Mouse (Mus musculus) layer of hippocampus, postnatal 10 days (tissue): ENCODE results near the gene Stk19. TPM values are rescaled to one million over a fixed set of nuclear protein-coding genes. Genes with fewer than 3 reads are reported as not detected.
"Not testable (repeated sequence)": the region's sequence is repeated elsewhere in the genome, so short reads cannot be mapped to it uniquely, and the experiment has no call there.

Experiments
- DNase-seq, 2 experiments: peaks; one replicate each; pipeline ENCODE4 v3.0.0; 2021; ENCODE audit warnings: low spot score in 2 of 2
- microRNA-seq, 2 experiments: library from miRNA; unstranded; fragments of <30 nt; microRNA quantifications; one replicate each; pipeline ENCODE4 v1.2.0; 2021
- total RNA-seq, 2 experiments: library from RNA; stranded (reverse); gene quantifications; 2 replicates each; pipeline ENCODE4 v1.2.3; 2021

Stk19 gene
- total RNA-seq, 2 experiments from 2014 or later = 63.6 to 64.2 TPM

DNA sequence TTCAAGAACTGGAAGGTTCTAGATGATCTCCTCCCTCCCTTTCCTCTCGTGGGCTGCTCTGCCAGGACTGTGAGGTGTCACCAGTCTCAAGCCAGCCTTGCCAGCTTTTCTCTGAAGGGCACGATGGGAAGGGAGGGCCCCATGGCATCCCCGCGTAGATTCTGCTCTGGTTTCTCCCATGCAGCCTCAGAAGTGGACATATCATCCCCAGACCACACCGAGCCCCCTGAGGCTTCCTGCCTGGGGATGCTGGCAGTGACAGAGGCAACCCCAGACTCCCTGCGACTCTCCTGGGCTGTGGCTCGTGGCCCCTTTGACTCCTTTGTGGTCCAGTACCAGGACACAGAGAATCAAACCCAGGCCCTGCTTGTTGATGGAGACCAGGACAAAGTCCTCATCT lies 38.7 kb downstream of the Stk19 start:
- not testable (repeated sequence) for DNase-seq

DNA sequence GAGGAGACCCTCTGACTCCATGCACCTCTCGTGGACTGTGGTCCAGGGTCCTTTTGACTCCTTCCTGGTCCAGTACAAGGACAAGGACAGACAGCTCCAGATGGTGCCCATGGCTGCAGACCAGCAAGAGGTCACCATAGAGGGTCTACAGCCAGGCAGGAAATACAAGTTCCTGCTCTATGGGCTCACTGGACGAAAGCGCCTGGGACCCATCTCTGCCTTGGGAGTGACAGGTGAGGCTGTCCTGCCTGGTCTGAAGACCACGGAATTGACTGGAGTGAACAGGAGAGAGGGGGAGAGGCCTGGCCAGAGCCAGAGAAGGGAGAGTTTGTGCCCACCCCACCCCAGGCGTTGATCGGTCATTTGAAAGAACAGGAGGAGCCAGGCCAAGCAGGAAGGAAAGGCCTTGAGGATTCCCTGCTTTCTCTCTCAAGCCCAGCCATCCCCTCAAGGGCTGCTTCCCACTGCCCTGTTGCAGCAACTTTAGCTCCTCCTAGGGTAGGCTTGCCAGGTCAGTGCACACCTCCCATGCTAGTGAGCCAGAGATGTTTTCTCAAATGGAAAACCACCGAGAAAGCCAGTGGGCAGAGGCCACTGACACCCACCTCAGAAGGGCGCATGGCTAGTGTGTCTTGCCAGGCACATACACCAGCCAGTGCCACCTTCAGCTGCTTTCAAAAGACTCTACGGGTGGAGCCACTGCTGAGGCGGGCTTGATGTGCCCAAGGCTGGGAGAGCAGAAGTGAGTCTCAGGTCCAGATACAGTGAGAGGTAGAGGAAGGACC lies 39.3 kb downstream of the Stk19 start:
- not testable (repeated sequence) for DNase-seq

DNA sequence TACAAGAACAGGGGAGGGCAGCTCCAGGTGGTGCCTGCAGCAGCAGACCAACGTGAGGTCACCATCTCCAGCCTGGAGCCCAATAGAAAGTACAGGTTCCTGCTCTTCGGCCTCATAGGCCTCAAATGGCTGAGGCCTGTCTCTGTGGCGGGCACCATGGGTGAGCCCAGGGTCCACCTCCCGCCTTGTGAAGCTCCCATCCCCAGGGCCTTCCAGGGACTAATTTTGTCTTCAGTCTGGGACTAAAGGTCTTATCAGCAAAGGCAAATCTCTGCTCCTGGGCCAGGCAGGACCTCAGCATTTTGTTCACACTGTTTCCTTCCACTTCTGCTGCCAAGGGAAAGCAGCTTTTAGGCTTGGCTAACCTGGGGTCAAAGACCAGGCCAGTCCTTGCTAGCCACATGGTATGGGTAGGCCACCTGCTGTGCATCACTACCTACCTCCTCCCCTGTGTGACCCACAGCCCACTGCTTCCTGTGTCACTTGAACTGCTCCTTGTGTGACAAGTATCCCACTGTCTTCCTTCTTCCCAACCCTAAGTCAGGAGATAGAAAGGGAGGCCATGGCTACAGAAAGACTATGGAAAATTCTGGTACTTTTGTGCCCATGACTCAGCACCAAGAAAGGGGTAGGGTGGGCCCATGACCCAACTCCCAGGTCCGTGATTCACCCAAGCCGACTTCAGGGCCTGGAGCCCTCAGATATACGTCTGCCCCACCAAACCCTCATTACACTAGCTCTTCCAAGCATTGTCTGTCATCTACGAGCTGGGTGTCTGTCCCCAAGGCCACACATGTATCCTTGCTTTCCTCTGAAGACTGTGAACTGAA lies 40.2 kb downstream of the Stk19 start:
- DNase-seq = no peak

DNA sequence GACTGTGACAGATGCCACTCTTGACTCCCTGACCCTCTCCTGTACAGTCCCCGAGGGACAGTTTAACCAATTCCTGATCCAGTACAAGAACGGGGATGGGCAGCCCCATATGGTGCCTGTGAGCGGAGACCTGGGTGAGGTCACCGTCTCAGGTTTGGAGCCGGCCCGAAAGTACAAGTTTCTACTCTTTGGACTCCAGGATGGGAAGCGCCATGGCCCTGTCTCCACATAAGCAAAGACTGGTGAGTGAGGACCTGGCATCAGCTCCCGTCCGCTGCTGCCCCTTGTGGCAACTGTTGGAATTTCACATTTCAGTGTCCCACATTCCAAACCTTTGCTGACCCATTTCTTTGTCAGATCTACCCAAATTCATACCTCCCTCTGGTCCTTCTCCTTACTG lies 41.1 kb downstream of the Stk19 start:
- DNase-seq = peak; percentile 54 to 58

DNA sequence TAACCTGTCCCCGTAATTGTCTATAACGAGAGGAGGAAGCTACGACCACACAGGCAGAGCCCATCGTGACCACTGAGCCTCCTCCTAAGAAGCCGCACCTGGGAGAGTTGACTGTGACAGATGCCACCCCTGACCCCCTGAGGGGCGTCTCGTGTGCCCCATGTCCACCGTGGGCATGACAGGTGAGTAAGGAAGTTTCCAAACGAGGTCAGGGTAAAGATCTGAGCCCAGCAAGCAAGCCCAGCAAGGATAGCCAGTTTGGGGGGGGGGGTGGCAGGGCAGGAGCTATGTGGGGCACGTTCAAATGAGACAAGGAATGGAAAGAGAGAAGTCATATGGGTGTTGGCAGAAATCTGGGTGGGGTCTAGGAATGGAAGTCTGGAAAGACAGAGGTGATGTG lies 41.7 kb downstream of the Stk19 start:
- DNase-seq = no peak

DNA sequence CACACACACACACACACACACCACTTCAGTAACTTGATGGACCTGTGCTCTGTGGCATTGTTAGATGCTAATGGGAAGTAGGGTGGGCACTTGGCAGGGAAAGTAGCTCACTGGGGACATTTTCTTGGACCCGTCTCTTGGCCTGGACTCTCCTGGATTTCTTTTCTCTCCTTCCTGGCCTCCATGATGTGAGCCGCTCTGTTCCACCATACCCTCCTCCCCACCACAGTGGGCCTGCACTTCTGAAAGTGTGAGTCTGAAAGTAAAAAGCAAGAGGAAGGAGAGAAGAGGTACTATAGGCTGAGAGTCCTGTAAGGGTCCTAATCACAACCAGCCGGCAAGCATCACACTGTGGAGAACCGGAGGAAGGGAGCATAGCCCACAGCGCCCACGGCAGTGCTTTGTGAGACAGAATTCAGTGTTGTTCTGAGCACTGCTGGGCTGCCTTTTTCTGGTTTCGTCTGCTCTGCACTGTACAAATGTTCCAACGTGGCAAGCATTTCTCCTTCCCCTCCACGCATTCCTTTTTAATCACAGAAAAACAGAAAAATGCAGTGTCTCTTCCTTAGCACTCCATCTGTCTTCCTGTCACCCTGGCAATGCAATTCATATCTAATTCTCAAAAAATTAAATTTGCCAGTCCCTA lies 58.9 kb downstream of the Stk19 start:
- DNase-seq = peak; percentile 39 to 49

Small RNA genes lying within 50 kb of the gene (microRNA-seq; reads per million reads assigned to microRNA genes)
- gene Mir6970 (2.5 to 3.7 reads per million in 2 experiments), gene Mir6971 (4.7 reads per million in 2 experiments), gene Mir6972 (0 reads per million in 2 experiments)

Other genes with a start within 250 kb of the Stk19 start
- 1 to 10 TPM; 2.3 to 4.3 TPM for gene Gpsm3, start 247.1 kb downstream of the Stk19 start, total RNA-seq
- 10 to 100 TPM; 36.0 to 40.1 TPM for gene Pbx2, start 245.7 kb downstream of the Stk19 start, total RNA-seq
- 1 to 10 TPM; 1.2 to 2.4 TPM for gene Ager, start 239.1 kb downstream of the Stk19 start, total RNA-seq
- gene Rnf5, start 233.3 kb downstream of the Stk19 start, total RNA-seq = 100 to 1,000 TPM in 1 of 2 experiments, 10 to 100 TPM in 1; 96.4 to 102 TPM
- 100 to 1,000 TPM; 164 to 172 TPM for gene Agpat1, start 232.7 kb downstream of the Stk19 start, total RNA-seq
- gene Egfl8, start 221.0 kb downstream of the Stk19 start, total RNA-seq = 1 to 10 TPM; 6.0 to 7.0 TPM
- 10 to 100 TPM; 32.9 to 34.1 TPM for gene Ppt2, start 208.4 kb downstream of the Stk19 start, total RNA-seq
- 100 to 1,000 TPM; 231 to 238 TPM for gene Prrt1, start 207.4 kb downstream of the Stk19 start, total RNA-seq
- 10 to 100 TPM; 11.8 to 14.8 TPM for gene Fkbpl, start 192.2 kb downstream of the Stk19 start, total RNA-seq
- gene Atf6b, start 189.8 kb downstream of the Stk19 start, total RNA-seq = 10 to 100 TPM; 75.8 to 78.6 TPM
- 1 to 10 TPM; 4.1 to 4.7 TPM for gene Tnxb, start 166.4 kb downstream of the Stk19 start, total RNA-seq
- gene C4b, start 93.1 kb downstream of the Stk19 start, total RNA-seq = 1 to 10 TPM; 8.7 to 9.6 TPM
- not detected for gene Cyp21a1, start 32.4 kb downstream of the Stk19 start, total RNA-seq
- 10 to 100 TPM; 36.1 to 39.9 TPM for gene Dxo, start 74 bp upstream of the Stk19 start, total RNA-seq
- gene Skiv2l, start 13.3 kb upstream of the Stk19 start, total RNA-seq = 10 to 100 TPM; 71.4 to 74.8 TPM
- gene Nelfe, start 13.4 kb upstream of the Stk19 start, total RNA-seq = 10 to 100 TPM; 30.2 to 38.5 TPM
- not detected for gene Cfb, start 25.6 kb upstream of the Stk19 start, total RNA-seq
- 10 to 100 TPM in 1 of 2 experiments, 1 to 10 TPM in 1; 9.8 to 10.0 TPM for gene Zbtb12, start 42.5 kb upstream of the Stk19 start, total RNA-seq
- gene Gm20547, start 45.1 kb upstream of the Stk19 start, total RNA-seq = under 1 TPM in 1 of 2 experiments, not detected in 1; 0.20 TPM
- 1 to 10 TPM; 1.3 to 1.4 TPM for gene C2, start 61.3 kb upstream of the Stk19 start, total RNA-seq
- gene Ehmt2, start 61.5 kb upstream of the Stk19 start, total RNA-seq = 100 to 1,000 TPM; 174 to 175 TPM
- under 1 TPM; 0.16 to 0.20 TPM for gene Slc44a4, start 77.5 kb upstream of the Stk19 start, total RNA-seq
- gene Neu1, start 94.3 kb upstream of the Stk19 start, total RNA-seq = 10 to 100 TPM; 23.6 to 24.4 TPM
- 1 to 10 TPM; 4.3 to 5.3 TPM for gene Hspa1b, start 122.3 kb upstream of the Stk19 start, total RNA-seq
- gene Gm20481, start 133.0 kb upstream of the Stk19 start, total RNA-seq = not detected
- 1 to 10 TPM; 6.8 to 8.7 TPM for gene Hspa1a, start 135.2 kb upstream of the Stk19 start, total RNA-seq
- gene Hspa1l, start 135.8 kb upstream of the Stk19 start, total RNA-seq = under 1 TPM; 0.30 to 0.38 TPM
- gene Lsm2, start 144.9 kb upstream of the Stk19 start, total RNA-seq = 10 to 100 TPM; 24.2 to 25.9 TPM
- gene Vars, start 164.0 kb upstream of the Stk19 start, total RNA-seq = 10 to 100 TPM; 56.3 to 62.1 TPM
- gene Vwa7, start 179.6 kb upstream of the Stk19 start, total RNA-seq = under 1 TPM; 0.16 to 0.30 TPM
- 1 to 10 TPM in 1 of 2 experiments, under 1 TPM in 1; 0.53 to 1.4 TPM for gene Sapcd1, start 191.1 kb upstream of the Stk19 start, total RNA-seq
- gene Msh5, start 209.8 kb upstream of the Stk19 start, total RNA-seq = 1 to 10 TPM in 1 of 2 experiments, under 1 TPM in 1; 0.91 to 1.4 TPM
- 10 to 100 TPM; 19.3 to 19.6 TPM for gene Clic1, start 213.0 kb upstream of the Stk19 start, total RNA-seq
- gene Ddah2, start 222.1 kb upstream of the Stk19 start, total RNA-seq = 10 to 100 TPM; 47.3 to 59.0 TPM
- gene Ly6g6c, start 228.4 kb upstream of the Stk19 start, total RNA-seq = not detected
- not detected for gene Mpig6b, start 229.2 kb upstream of the Stk19 start, total RNA-seq
- 1 to 10 TPM; 2.8 to 3.5 TPM for gene Ly6g6e, start 240.0 kb upstream of the Stk19 start, total RNA-seq
- gene Ly6g6d, start 241.1 kb upstream of the Stk19 start, total RNA-seq = 1 to 10 TPM in 1 of 2 experiments, under 1 TPM in 1; 0.78 to 1.6 TPM
- not detected for gene Ly6g6f, start 248.7 kb upstream of the Stk19 start, total RNA-seq